Mouse (Mus musculus) frontal cortex, postnatal 14 days (tissue): ENCODE data around the gene Hoxd12.

Experiments
- DNase-seq, 2 experiments: peaks; one replicate each; pipeline ENCODE4 v3.0.0; 2022; ENCODE audit warnings: low spot score in 2 of 2

The Hoxd12 gene

DNA sequence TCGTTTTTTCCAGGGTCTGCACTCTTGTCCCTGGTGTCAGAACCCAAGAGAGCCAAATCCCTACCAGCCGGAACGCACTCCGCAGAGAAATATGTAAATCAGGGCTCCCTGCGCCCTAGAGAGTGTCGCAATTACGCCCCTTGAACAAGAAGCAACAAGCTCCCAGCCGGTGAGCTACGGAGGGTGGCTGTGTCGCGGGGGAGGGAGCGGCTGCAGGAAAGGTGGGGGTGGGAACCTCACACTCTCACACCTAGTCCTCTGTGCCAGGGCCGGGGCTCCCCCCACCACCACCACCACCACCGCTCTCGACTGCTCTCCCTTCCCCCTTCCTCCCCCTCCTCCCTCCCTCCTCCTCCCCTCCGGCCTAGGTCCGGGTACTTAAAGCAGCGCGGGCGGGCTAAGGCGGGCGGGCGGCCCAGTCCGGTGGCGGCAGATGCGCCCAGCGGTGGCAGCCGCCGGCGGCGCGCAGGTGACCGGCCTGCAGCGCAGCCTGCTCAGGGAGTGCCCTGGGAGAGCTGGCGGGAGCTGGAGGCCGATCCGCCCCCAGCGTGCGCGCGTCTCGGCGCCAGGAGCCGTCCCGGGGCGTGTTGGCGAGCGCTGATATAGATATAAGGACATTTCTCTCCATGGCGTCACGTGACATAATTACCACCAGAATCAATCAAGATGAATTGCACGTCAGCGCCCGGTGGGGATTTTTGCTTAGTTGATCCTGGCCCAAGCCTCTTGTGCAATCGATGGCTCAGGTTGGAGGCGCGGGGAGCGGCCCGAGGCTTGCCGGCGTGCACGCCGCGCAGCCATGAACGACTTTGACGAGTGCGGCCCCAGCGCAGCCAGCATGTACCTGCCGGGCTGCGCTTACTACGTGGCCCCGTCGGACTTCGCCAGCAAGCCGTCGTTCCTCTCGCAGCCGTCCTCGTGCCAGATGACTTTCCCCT lies 7.0 kb downstream of the Hoxd12 start:
- no peak for DNase-seq

- no peak for DNase-seq
These were observed 8.0 kb downstream of the Hoxd12 start for GRCm38 (mm10) chr2:74682796-74683195.

DNA sequence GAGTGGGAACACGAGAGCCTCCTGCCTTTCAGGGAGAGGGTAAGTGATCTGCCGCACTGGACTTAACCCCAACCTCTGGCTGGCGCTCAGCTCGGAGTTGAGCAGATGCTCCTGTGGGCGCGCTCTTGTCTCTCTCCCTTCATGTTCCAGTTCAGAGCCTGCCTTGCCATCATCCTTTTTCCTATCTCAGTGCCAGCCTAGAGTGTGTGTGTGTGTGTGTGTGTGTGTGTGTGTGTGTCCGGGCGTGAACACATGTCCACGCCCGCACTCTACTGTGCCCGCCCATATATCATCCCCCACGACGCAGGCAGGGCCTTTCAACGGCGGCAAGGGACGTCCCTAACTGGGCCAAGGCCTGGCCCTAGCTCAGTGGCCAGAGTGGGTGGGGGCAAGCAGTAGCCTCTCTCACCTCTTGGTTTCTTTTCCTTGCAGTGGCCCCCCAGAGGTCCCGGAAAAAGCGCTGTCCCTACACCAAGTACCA lies 8.7 kb downstream of the Hoxd12 start:
- no peak for DNase-seq

GRCm38 (mm10) chr2:74684106-74684505 lies 9.3 kb downstream of the Hoxd12 start:
- no peak for DNase-seq

- no peak for DNase-seq
These were observed 10.3 kb downstream of the Hoxd12 start for GRCm38 (mm10) chr2:74685059-74685603.

GRCm38 (mm10) chr2:74686301-74686987 lies 11.6 kb downstream of the Hoxd12 start:
- no peak for DNase-seq

GRCm38 (mm10) chr2:74686988-74687697 lies 12.3 kb downstream of the Hoxd12 start:
- no peak for DNase-seq

DNA sequence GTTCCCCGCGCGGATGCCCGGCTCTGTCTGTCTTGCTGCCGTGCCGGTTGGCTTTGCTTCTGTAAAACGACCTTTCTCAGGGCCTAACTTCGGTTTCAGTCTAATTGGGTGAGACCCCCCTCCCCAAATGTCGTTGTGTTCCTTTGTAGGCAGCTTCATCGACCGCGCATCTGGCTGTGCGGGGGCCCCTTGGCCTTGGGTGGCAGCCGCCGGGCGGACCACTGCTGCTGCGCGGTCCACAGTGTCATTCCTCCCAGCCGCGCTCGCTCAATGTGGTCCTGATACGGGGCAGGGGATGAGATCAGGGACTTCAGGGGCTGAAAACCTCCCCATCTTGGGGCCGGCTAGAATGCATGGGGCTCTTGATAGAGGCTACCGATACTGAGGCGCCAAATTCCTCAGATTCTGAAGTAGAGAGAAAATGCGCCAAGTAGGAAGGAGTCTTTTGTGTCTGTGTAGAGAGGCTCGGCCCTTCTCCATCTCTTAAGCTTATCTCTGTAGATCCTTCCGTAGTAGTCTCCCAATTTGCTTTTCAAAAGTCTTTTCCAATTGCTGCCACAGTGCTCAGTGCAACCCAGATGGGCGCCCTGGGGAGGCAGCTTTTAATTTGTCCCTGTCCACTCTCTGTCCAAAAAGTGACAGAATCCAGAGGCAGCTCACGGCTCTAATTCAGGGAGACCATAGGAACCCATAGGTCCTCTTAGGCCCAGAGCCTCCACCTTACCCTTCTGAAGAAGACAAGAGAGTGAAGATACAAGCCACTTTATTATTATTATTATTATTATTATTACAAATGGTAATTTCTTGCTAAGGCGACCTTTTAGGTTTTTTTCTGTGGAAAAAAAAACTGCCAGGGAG lies 13.1 kb downstream of the Hoxd12 start:
- DNase-seq: no peak

DNA sequence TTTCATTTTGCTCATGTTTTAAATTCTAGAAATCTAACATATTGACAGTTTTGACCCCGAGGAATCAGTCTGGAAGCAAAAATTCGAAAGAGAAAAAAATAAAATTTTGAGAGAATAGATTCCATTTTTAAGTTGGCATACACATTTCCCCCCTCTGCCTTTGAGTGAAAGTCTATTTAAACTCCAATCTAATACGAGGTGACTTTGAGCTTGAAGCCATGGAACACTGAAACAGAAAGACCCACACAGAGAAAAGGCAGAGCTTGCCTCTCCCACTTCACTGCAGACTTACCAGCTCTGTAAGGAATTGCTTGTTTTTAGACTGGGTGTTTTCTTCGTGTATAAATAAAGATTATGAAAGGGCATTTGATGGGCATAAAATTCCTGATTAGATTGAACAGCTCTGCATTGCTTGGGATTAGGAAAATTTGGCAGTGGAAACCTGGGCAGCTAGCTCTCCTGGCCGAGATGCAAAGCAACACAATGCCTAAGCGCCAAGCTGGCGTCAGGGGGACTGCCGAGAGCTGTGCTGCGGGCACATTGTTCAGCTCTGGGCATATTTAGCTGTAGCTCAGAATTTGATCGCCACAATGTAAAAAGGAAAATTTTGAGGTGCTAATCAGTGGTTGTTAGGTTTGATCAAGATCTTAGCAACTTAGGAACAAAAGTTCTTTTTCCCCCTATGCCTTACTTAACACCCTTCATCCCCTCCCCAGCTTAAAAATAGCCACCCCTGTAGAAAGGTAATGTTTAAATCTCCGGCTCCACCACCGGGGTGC lies 14.2 kb downstream of the Hoxd12 start:
- no peak for DNase-seq

DNA sequence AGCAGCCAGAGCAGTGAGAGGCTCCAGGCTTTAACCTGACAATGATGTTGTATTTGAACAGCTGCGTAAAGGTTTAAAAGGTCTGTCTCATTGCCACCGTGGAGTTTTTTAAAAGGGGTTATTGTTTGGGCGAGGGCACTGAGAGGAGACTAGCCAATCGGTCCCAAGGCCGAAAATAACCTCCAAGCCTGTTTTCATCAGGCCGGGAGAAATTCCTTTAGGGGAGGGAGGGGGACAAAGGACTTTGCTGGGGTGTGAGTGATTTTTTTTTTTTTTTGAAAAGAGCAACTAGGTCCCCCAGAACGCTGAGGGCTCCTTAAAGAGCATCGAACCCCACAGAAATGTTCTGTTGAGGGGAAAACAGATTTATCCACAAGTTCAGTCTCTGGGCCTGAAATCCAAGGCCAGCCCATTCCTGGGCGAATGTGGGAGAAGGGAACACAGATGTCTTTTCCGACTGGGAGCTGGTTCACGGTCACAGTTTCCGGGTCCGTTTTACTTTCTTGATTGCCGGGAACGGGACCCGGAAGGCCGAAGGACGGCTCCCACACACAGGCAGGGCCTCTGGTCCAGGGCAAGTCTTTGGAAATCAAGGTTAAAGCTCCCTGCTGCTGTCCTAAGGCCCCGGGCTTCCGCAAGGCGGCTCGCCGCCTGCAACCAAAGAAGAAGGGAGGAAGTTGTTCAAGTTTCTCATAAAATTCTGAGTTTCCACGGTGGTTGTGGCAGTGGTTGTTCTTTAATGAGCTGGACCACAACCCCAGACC lies 14.9 kb downstream of the Hoxd12 start:
- DNase-seq: no peak

- DNase-seq: no peak
These were observed 15.5 kb downstream of the Hoxd12 start for GRCm38 (mm10) chr2:74690338-74690716.

DNA sequence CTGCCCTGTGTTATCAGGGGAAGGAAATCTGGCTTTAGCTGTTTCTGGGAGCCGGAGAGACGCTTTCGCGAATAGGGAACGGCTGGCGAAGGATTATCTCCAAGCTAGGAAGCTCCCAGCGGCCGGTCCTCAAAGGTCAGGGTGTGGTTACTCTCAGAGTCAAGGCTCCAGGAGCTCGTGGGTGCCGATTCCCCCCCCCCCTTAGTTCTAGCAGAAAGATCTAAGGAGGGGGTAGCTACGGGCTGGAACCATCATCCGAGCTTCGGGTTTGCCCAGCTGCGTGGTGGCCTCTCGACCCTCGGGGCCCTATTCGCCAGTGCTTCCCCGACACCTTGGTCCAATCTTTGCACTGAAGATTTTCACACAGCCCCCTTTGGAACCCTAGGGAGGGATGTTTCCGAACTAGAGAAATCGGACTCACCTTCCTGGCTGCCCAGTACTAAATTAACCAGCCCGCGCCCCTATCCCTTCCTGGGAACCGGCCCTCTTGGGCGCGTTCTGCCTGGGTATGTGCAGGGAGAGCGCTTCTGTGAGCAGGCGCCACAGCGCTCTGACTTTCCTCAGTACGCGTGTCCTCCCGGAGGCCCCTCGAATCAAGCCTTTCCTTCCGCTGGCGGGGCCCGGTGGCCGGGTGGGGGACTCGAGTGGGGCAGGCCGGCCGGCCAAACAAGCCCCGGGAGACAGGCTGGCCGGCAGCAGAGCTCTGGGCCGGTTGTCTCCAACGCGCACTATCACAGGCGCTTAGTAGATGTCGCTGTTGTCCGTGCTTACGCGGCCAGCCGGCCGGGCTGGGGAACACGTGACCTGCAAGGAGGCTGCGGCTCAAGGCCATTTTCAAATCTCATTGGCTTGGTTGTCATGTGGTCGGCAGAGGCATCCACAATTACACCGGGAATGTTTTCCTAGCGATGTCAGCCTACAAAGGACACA lies 16.5 kb downstream of the Hoxd12 start, which contains the start of gene Hoxd10:
Gene Hoxd10 (plus strand): TSS at position 903 of the 930 bp plus-strand sequence.
- DNase-seq: no peak

GRCm38 (mm10) chr2:74691995-74692807 lies 17.4 kb downstream of the Hoxd12 start:
- DNase-seq: no peak

DNA sequence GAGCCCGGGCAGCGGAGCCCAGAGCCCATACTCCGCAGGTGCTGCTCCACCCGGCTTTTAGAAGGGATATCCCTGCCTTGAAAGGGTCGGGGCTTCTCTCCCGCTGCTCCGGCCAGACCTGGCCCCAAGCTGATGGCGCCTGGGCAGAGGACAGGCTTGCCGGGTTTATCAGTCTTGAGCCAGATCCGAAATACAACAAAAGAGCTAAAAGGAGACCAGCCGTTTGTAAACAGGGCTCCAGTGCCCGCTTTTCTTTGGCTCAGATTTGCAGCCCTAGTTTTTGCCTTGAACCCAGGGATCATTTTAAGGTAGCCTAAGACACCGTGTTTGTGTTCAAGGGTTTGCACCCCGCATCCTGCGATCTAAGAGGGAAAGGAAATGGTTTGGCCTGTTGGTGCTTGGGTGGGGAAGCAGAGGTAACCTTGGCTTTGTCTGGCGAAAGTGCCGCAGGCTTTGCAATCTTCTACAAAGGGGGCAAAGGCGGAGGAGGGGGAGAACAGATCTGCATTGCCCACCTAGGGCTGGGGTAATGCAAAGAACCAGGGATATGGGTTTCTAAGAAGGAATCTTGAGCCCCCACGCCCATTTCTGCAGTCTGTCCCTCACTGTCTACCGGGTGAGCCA lies 18.1 kb downstream of the Hoxd12 start:
- DNase-seq: no peak

DNA sequence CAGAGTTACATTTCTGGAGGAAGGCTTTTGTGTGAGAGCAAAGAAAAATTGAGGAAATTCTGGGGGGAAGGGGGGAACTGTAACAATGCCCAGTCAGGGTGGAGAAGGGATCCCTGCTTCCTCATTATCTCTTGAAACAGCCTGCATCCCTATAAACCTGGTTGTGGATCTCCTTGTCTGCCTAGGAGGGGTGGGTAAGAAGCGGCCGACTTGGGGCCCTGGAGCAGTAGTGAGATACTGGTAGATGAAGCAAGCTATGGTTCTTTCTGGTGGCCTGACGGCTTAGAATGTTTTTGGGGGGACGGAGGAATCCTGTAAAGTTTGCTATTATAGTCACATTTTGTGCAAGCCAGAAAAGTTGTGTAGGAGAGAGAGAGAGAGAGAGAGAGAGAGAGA lies 18.6 kb downstream of the Hoxd12 start:
- DNase-seq: no peak

GRCm38 (mm10) chr2:74694066-74694465 lies 19.3 kb downstream of the Hoxd12 start:
- DNase-seq: no peak

- DNase-seq: no peak
These were observed 20.6 kb downstream of the Hoxd12 start for GRCm38 (mm10) chr2:74695383-74695782.
